Mouse (Mus musculus) cortical plate, adult 2 months (tissue): ENCODE results near the gene Rab25. TPM values are rescaled to one million over a fixed set of nuclear protein-coding genes. Genes with fewer than 3 reads are reported as not detected.
"Not testable (repeated sequence)": the region's sequence is repeated elsewhere in the genome, so short reads cannot be mapped to it uniquely, and the experiment has no call there.

Source experiments
- H3K27ac ChIP-seq: fragments of 200-500 bp; 2 replicates; pipeline ENCODE4 v1.5.1; 2012; ENCODE audit warnings: low read length, control low read depth, inconsistent platforms; ENCODE audit not compliant: insufficient read depth
- H3K4me1 ChIP-seq: fragments of 200-500 bp; 2 replicates; pipeline ENCODE4 v1.6.1; 2011; ENCODE audit warnings: low read length; ENCODE audit not compliant: control insufficient read depth, insufficient read depth
- H3K4me3 ChIP-seq: fragments of 200-500 bp; 2 replicates; pipeline ENCODE4 v1.5.1; 2011; ENCODE audit warnings: mild to moderate bottlenecking, low read length, control low read depth; ENCODE audit not compliant: insufficient read depth
- CTCF ChIP-seq: fragments of 200-500 bp; IDR thresholded peaks from 2 replicates; pipeline ENCODE4 v1.5.1; 2011; ENCODE audit warnings: mild to moderate bottlenecking, control low read depth, low read length; ENCODE audit not compliant: insufficient read depth; ENCODE audit errors: extremely low read depth
- POLR2A ChIP-seq: fragments of 200-500 bp; IDR thresholded peaks from 2 replicates; pipeline ENCODE4 v1.6.1; 2011; ENCODE audit warnings: mild to moderate bottlenecking, low read length, control low read depth; ENCODE audit not compliant: insufficient read depth; ENCODE audit errors: extremely low read depth
- polyA plus RNA-seq: library from polyadenylated mRNA; depleted of rRNA; stranded (reverse); fragments of >200 nt; gene quantifications from 2 replicates; pipeline ENCODE4 v1.2.3, GENCODE M21; 2012; rRNA removed

The Rab25 gene
- polyA plus RNA-seq: 0.13 and 0.36 TPM in 2 replicates

DNA sequence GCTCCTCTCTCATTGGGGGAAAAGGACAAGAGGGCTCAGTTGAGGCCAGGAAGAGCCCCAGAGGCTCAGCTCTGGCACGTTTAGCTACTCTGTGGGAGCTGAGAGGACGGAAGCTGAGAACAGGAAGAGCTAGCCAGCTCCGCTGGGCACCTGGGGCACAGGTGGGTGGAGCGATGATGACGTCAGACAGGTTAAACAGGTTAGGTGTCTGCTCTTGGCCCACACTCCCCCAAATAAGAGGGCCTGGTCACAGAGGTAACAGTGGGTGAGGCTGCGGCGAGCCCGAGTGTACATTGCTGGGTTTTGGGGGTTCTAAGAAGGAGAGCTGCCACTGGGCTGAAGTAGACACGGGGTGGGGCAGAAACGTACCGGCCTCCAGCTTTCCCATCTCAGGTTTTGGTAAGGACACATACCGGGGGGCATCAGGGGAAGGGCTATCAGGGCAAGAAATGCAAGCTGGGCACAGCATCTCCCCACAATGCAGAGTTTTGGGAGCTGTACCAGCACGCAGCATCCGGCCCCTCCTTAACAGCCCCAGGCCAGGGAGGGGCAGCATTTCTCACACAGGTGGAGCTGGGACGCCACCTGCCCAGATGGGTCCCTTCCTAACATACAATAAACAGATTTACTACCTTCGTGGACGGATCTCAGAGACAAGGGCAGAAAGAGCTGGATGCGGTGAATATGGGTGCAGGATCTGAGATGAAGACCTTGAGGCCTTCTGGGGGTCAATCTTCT, at the start of gene Rab25:
Rab25 (minus strand) TSS at position 121 of the 738 bp plus-strand sequence.
- H3K4me1 ChIP-seq: no peaks in the 10 kb centered on the region; the same call in 1 of the 2 replicates
- TF ChIP-seq CTCF: no peak
- TF ChIP-seq POLR2A: no peak
- no peak within 1 kb of the TSS for H3K4me3 ChIP-seq
- H3K27ac ChIP-seq: no peak within 1 kb of the TSS

GRCm38 (mm10) chr3:88596547-88596946, 48.4 kb upstream of the Rab25 start:
- H3K4me3 ChIP-seq, H3K27ac ChIP-seq, H3K4me1 ChIP-seq: not testable (repeated sequence)

- Histone ChIP-seq H3K27ac (no peak overlapping the region), H3K4me1 (peaks cover 2% of the 10 kb centered on the region), H3K4me3 (no peak overlapping the region)
- TF ChIP-seq CTCF (no peak), POLR2A (no peak)
Measured at GRCm38 (mm10) chr3:88593893-88594580, 45.9 kb upstream of the Rab25 start.

DNA sequence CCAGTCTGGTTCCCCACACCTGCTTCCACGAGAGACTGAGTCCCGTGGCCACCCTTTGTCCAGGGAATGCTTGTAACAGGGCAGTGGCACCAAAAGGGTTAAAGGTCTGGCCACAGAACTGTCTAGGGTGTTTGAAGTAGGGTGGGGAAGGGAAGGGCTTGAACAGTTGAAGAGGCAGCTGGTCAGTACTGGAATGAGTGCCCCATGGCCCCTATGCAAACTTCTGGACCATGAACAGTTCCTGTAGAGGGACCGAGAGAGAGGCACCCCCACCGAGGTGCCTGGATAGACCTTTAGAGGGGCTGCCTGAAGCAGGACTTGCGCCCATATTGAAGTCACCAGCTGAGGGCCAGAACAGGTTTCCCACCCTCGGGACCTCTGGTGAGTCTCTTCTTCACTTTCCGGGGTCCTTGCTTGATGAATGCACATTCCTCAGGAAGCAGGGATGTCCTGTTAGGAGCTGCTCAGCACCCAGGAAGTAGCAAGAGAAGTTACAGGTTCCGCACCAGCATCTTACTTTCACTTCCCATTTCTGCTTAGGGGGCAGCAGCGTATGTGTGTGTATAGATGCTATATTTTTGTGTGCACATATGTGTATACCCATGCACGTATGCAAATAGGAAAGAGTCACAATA, 45.0 kb upstream of the Rab25 start:
- Histone ChIP-seq H3K4me1 (peaks cover 2% of the 10 kb centered on the region), H3K4me3 (no peak overlapping the region), H3K27ac (no peak overlapping the region)
- TF ChIP-seq POLR2A (no peak), CTCF (no peak)

DNA sequence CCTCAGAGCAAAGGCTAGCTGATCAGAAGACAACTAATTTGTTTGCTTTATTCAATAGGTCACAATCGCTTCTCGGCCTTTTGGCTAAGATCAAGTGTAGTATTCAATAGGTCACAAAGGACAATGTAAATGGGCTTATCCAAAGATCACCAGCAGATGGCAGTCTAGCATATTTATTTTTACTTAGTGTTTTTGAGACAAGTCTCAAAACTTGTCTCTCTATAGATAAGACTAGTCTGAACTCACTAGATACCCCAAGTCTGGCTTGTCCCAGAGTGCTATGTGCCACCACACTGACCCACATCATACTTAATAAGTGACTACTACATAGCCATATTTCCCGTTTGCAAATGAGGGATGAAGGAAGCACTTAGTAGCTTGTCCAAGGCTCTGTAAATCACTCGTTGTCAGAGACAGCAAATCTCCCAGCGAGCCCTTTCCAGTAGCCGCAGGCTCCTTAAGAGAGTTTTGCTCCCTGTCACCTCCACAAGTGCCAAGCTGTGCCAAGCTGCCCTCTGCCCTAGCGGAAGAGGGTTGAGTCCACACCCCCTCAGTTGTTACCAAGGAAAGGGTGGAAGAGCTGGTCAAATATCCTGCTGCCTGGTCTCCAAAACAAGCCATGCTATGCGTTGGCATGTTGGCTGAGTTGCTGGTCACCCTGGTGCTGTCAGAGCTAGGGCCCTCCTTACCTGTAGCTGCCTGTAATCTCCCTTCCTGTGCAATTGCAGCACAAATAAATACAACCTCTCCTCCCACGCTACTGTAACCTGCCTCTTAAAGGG, 44.0 kb upstream of the Rab25 start:
- no peak overlapping the region for H3K4me3 ChIP-seq
- TF ChIP-seq CTCF (0 out of 2 replicates have a peak, but pooled peaks have one; percentile 1), POLR2A (no peak)
- peaks cover 2% of the 10 kb centered on the region for H3K4me1 ChIP-seq
- H3K27ac ChIP-seq: no peak overlapping the region

DNA sequence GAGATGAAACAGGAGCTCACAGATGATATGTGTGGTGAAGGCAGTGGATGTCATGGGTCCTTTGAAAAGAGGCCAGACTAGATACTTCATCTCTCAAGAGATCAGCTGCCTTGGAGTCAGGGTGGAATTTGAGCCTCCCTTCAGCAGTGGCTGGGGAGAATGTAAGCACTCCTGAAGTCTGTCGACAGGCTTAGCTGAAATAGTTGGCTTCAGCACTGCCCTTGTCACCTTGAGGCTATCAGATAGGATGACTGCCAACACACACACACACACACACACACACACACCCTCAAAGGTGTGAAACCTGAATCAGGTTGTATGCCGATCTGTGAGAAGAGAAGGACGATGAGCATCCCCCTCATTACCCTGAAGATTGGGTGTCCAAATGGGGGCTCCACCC, 42.9 kb upstream of the Rab25 start:
- peaks cover 2% of the 10 kb centered on the region for H3K4me1 ChIP-seq
- TF ChIP-seq POLR2A: no peak
- TF ChIP-seq CTCF: no peak
- H3K4me3 ChIP-seq: no peak overlapping the region
- no peak overlapping the region for H3K27ac ChIP-seq

GRCm38 (mm10) chr3:88590246-88590645, 42.1 kb upstream of the Rab25 start:
- no peak overlapping the region for H3K4me3 ChIP-seq
- no peak overlapping the region for H3K27ac ChIP-seq
- peaks cover 2% of the 10 kb centered on the region for H3K4me1 ChIP-seq
- no peak for TF ChIP-seq POLR2A
- no peak for TF ChIP-seq CTCF

- TF ChIP-seq CTCF: no peak
- TF ChIP-seq POLR2A: no peak
- Histone ChIP-seq H3K4me1 (no peaks in the 10 kb centered on the region), H3K4me3 (no peak overlapping the region), H3K27ac (no peak overlapping the region)
Measured at GRCm38 (mm10) chr3:88586640-88587039, 38.5 kb upstream of the Rab25 start.

- TF ChIP-seq POLR2A (no peak), CTCF (no peak)
- Histone ChIP-seq H3K4me1 (no peaks in the 10 kb centered on the region), H3K4me3 (no peak overlapping the region), H3K27ac (no peak overlapping the region)
Measured at GRCm38 (mm10) chr3:88585769-88586168, 37.7 kb upstream of the Rab25 start.
